Mouse (Mus musculus) cerebellum, adult 2 months (tissue): ENCODE measurements around the gene Ciapin1.

Experiments
- CTCF ChIP-seq: fragments of 200-500 bp; IDR thresholded peaks from 2 replicates; pipeline ENCODE4 v1.5.1; 2011; ENCODE audit warnings: low read depth, mild to moderate bottlenecking, control low read depth, low read length, moderate library complexity, borderline replicate concordance; ENCODE audit not compliant: insufficient read depth
- POLR2A ChIP-seq: fragments of 200-500 bp; IDR thresholded peaks from 2 replicates; pipeline ENCODE4 v1.6.1; 2011; ENCODE audit warnings: low read length, control low read depth, borderline replicate concordance; ENCODE audit not compliant: insufficient read depth

DNA sequence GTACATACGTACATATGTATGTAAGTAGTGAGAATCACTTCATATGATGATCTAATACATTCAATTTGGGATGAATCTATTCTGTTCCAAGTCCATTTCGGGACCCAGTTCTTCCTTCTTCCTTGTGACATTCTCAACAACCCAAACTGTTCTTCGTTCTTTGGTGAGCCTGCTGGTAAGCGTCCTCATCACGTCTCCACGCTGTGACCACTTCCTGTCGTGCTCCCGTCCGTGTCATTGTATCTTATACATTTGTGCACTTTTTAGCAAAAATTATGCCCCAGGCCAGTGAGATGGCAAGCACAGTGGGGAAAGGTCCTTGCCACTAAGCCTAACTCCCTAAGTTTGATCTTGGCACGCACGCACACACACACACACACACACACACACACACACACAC, 20.2 kb downstream of the Ciapin1 start:
- TF ChIP-seq CTCF (no peak), POLR2A (no peak)
